Mouse (Mus musculus): Measurements from ENCODE around the gene Trhde. TPM values are rescaled to one million over a fixed set of nuclear protein-coding genes. Genes with fewer than 3 reads are reported as not detected.

The Trhde gene
- total and polyA plus RNA-seq, 3 experiments, result not detected

GRCm38 (mm10) chr10:114735111-114735510, 67.0 kb downstream of the Trhde start:
- Histone ChIP-seq H3K27ac (ENCODE audit: control insufficient read depth, low read depth, low read length) (no peak overlapping the region), H3K4me1 (ENCODE audit: control insufficient read depth in 1 of 2, insufficient read depth in 2 of 2, low read length in 2 of 2) (no peaks in the 10 kb centered on the region), H3K27me3 (ENCODE audit: control insufficient read depth in 1 of 2, insufficient read depth in 2 of 2, low read length in 2 of 2) (no peaks in the 10 kb centered on the region), H3K79me2 (ENCODE audit: control insufficient read depth, insufficient read depth, low read length, poor library complexity) (no peaks in the 10 kb centered on the region), H3K36me3 (ENCODE audit: control insufficient read depth in 1 of 2, insufficient read depth in 2 of 2, low read length in 2 of 2) (no peaks in the 10 kb centered on the region), H3K9ac (ENCODE audit: control insufficient read depth, low read depth, low read length, poor library complexity, severe bottlenecking) (no peak overlapping the region), H3K4me3 (ENCODE audit: control insufficient read depth in 1 of 2, insufficient read depth in 1 of 2, low read depth in 2 of 2, low read length in 2 of 2) (no peak overlapping the region), H3K9me3 (replicated peaks; ENCODE audit: insufficient read depth, low read length) (no peaks in the 10 kb centered on the region)
- DNase-seq (ENCODE audit: low read depth, low spot score), result no peak
- no peak for TF ChIP-seq MYC (IDR thresholded peaks at IDR 0.05; ENCODE audit: low read depth, low read length)
- TF ChIP-seq ZNF384 (IDR thresholded peaks at IDR 0.05; ENCODE audit: low read depth, low read length), result no peak
- TF ChIP-seq CTCF (IDR thresholded peaks at IDR 0.05 in 2 of 3, conservative IDR thresholded peaks at IDR 0.05 in 1 of 3; ENCODE audit: control insufficient read depth in 1 of 3, insufficient read depth in 1 of 3, low read depth in 2 of 3, low read length in 3 of 3, poor library complexity in 1 of 3, severe bottlenecking in 1 of 3), result no peak
- no peak for TF ChIP-seq JUND (IDR thresholded peaks at IDR 0.05; ENCODE audit: low read depth, low read length)

- peak; percentile 2 for DNase-seq (ENCODE audit: low read depth, low spot score)
- no peaks in the 10 kb centered on the region for H3K9me3 ChIP-seq (replicated peaks; ENCODE audit: insufficient read depth, low read length)
Observed at GRCm38 (mm10) chr10:114725591-114725990, 76.5 kb downstream of the Trhde start.

GRCm38 (mm10) chr10:114701791-114702190, 100.3 kb downstream of the Trhde start:
- H3K27me3 ChIP-seq (ENCODE audit: control insufficient read depth in 1 of 2, insufficient read depth in 2 of 2, low read length in 2 of 2), result no peaks in the 10 kb centered on the region
- H3K9ac ChIP-seq (ENCODE audit: control insufficient read depth, low read depth, low read length, poor library complexity, severe bottlenecking), result no peak overlapping the region
- no peak for TF ChIP-seq CHD2 (IDR thresholded peaks at IDR 0.05; ENCODE audit: low read length)
- TF ChIP-seq ELF1 (IDR thresholded peaks at IDR 0.05; ENCODE audit: low read depth, low read length), result no peak
- TF ChIP-seq SIN3A (IDR thresholded peaks at IDR 0.05; ENCODE audit: low read length), result no peak
- TF ChIP-seq HCFC1 (IDR thresholded peaks at IDR 0.05; ENCODE audit: low read depth, low read length), result no peak
- no peak for TF ChIP-seq RAD21 (IDR thresholded peaks at IDR 0.05; ENCODE audit: low read depth, low read length)
- no peaks in the 10 kb centered on the region for H3K79me2 ChIP-seq (ENCODE audit: control insufficient read depth, insufficient read depth, low read length, poor library complexity)
- H3K9me3 ChIP-seq (replicated peaks; ENCODE audit: insufficient read depth, low read length), result no peaks in the 10 kb centered on the region
- H3K27ac ChIP-seq (ENCODE audit: control insufficient read depth, low read depth, low read length), result no peak overlapping the region
- H3K4me3 ChIP-seq (ENCODE audit: control insufficient read depth in 1 of 2, insufficient read depth in 1 of 2, low read depth in 2 of 2, low read length in 2 of 2), result no peak overlapping the region
- no peaks in the 10 kb centered on the region for H3K4me1 ChIP-seq (ENCODE audit: control insufficient read depth in 1 of 2, insufficient read depth in 2 of 2, low read length in 2 of 2)
- no peaks in the 10 kb centered on the region for H3K36me3 ChIP-seq (ENCODE audit: control insufficient read depth in 1 of 2, insufficient read depth in 2 of 2, low read length in 2 of 2)
- DNase-seq (ENCODE audit: low read depth, low spot score), result no peak

More at GRCm38 (mm10) chr10:114725591-114725990, 76.5 kb downstream of the Trhde start:
- Histone ChIP-seq H3K4me3 (ENCODE audit: control insufficient read depth in 1 of 2, insufficient read depth in 1 of 2, low read depth in 2 of 2, low read length in 2 of 2) (no peak overlapping the region), H3K27me3 (ENCODE audit: control insufficient read depth in 1 of 2, insufficient read depth in 2 of 2, low read length in 2 of 2) (no peaks in the 10 kb centered on the region), H3K79me2 (ENCODE audit: control insufficient read depth, insufficient read depth, low read length, poor library complexity) (no peaks in the 10 kb centered on the region), H3K4me1 (ENCODE audit: control insufficient read depth in 1 of 2, insufficient read depth in 2 of 2, low read length in 2 of 2) (no peaks in the 10 kb centered on the region), H3K27ac (ENCODE audit: control insufficient read depth, low read depth, low read length) (no peak overlapping the region), H3K9ac (ENCODE audit: control insufficient read depth, low read depth, low read length, poor library complexity, severe bottlenecking) (no peak overlapping the region), H3K36me3 (ENCODE audit: control insufficient read depth in 1 of 2, insufficient read depth in 2 of 2, low read length in 2 of 2) (no peaks in the 10 kb centered on the region)
- 0 out of 2 replicates have a peak, but pooled peaks have one; percentile 22 for TF ChIP-seq SMC3 (IDR thresholded peaks at IDR 0.05; ENCODE audit: low read depth, low read length)
- TF ChIP-seq RAD21 (IDR thresholded peaks at IDR 0.05; ENCODE audit: low read depth, low read length), result peak; percentile 12; the same call in 1 of the 2 replicates
- TF ChIP-seq USF1 (IDR thresholded peaks at IDR 0.05; ENCODE audit: low read depth, low read length), result no peak
- no peak for TF ChIP-seq USF2 (IDR thresholded peaks at IDR 0.05; ENCODE audit: borderline replicate concordance in 1 of 2, insufficient read depth in 1 of 2, low read depth in 1 of 2, low read length in 2 of 2)
- peak in 1 of 3 experiments; percentile 9; a peak in 1 of 6 replicates for TF ChIP-seq CTCF (IDR thresholded peaks at IDR 0.05 in 2 of 3, conservative IDR thresholded peaks at IDR 0.05 in 1 of 3; ENCODE audit: control insufficient read depth in 1 of 3, insufficient read depth in 1 of 3, low read depth in 2 of 3, low read length in 3 of 3, poor library complexity in 1 of 3, severe bottlenecking in 1 of 3)
